Mouse (Mus musculus): ENCODE measurements around the gene Map1lc3b.

DNA sequence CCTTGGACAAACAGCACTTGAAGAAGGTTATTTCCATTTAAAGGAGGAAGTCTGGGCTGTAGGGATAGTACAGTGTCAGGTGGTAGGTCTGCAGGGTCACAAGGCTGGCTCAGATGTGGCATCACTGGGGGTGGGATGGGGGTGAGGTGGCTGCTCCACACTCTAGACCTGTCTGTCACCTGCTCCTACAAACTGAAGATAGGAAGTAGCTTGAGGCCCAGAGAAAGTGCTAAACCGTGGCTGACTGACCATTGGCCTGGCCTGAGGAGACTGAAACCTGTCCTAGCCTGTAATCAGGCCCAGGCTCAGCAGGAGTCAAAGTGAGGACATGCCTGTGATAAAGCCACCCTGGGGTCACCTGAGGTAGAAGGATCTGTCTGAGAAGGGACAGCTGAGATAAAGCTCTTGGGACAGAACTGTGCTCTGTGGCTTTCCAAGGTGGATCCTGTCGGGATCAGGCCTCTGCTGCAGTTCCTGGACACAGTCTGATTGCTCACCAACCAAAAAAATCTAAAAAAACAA lies 895 bp upstream of the Map1lc3b start:
- TF ChIP-seq POLR2A (IDR thresholded peaks at IDR 0.05; ENCODE audit: insufficient read length, low read depth), result no peak
- no peak for TF ChIP-seq TCF12 (IDR thresholded peaks at IDR 0.05; ENCODE audit: insufficient read depth, poor library complexity, severe bottlenecking)
